Mouse (Mus musculus) splenic B cell, adult 2 months (primary cell): ENCODE results near the gene Cnot2.
"Not testable (repeated sequence)": the region's sequence is repeated elsewhere in the genome, so short reads cannot be mapped to it uniquely, and the experiment has no call there.

ENCODE experiments used
- DNase-seq: peaks from one replicate; pipeline ENCODE4 v3.0.0-alpha.2; 2011; ENCODE audit warnings: low read depth, low spot score
- H3K27me3 ChIP-seq: 2 replicates; pipeline ENCODE4 v1.6.1; 2012; ENCODE audit warnings: mild to moderate bottlenecking, low read length, moderate library complexity, mixed read lengths; ENCODE audit not compliant: control insufficient read depth, poor library complexity, insufficient read depth, severe bottlenecking
- H3K36me3 ChIP-seq: 2 replicates; pipeline ENCODE4 v1.6.1; 2012; ENCODE audit warnings: mild to moderate bottlenecking, low read length, moderate library complexity, mixed read lengths; ENCODE audit not compliant: control insufficient read depth, poor library complexity, insufficient read depth, severe bottlenecking

Gene Cnot2

DNA sequence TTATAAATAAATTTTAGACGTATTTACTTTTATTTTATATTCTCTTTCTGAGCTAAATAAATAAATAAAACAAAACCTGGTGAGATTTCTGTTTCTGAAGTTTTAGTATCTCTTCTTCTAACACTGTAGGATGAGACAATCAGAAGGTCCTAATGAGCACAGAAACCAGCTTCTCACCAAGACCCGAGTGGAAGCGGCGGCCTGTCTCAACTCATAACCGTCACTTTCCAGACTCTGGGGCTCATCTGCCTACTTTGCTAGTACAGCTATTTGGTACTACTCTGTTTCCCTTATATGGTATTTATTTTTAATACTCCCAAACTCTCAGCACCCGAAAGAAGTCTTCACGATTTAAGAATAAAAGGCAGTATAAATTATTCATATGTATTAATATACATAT, 10.8 kb downstream of the Cnot2 start:
- no peaks in the 10 kb centered on the region for H3K27me3 ChIP-seq
- DNase-seq = no peak
- H3K36me3 ChIP-seq = no peaks in the 10 kb centered on the region

DNA sequence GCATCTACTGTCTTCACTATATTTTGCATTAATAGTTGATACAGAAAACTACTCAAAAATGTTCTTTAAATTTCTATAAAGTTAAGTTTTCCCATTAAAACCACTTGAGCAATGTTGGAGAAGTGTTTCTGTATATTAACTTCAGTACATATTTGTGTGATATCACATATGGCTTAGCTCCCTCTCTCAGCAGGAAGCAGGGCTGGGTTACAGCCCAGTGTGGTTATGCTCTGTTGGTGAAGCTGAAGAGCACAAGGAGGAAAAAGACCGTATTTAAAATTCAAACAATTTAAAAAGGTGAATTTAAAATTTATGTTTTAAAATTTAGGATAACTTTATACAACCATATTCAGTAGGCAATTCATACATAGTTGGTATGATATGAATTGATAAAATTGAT, 12.8 kb downstream of the Cnot2 start:
- peak; percentile 65 for DNase-seq
- H3K36me3 ChIP-seq = no peaks in the 10 kb centered on the region

GRCm38 (mm10) chr10:116567491-116568405, 13.6 kb downstream of the Cnot2 start:
- no peak for DNase-seq
- Histone ChIP-seq H3K27me3 (no peaks in the 10 kb centered on the region), H3K36me3 (no peaks in the 10 kb centered on the region)

More for the DNA sequence above, 12.8 kb downstream of the Cnot2 start:
- H3K27me3 ChIP-seq = no peaks in the 10 kb centered on the region

- H3K27me3 ChIP-seq, DNase-seq, H3K36me3 ChIP-seq: not testable (repeated sequence)
These were observed 14.8 kb downstream of the Cnot2 start for GRCm38 (mm10) chr10:116566492-116566891.

DNA sequence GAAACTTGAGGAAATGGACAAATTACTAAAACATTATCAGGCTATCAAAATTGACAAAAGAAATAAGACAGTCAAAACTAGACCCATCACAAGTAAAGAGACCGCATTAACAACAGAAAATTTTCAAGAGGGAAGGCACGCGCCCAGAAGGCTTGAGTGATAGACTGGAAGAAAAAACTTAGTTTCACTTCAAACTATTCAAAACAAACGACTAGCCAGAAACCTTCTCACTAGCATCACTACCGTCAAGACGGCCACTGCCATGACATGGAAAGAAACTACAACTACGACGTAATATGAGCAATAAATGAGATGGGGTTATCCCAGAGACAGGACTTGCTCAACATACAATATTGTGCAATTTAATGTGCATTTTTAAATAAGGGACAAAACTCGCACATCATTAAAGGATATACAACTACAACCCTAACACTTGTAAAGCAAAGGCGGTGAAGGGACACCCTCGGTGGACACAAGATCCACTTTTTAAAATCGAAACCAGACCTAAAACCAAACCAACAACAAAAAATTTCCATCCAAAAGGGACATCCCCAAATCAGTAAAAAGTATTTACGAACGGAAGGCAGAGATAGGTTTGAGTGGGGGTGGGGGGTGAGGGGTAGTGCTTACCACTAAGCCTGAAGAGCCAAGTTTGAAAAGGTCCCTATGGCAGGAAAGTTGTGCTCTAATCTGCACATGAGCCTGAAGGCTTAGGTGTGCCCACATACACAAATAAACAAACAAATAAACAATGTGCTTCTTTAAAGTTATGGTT, 16.3 kb downstream of the Cnot2 start:
- Histone ChIP-seq H3K36me3 (no peaks in the 10 kb centered on the region), H3K27me3 (no peaks in the 10 kb centered on the region)
- peak; percentile 79 for DNase-seq

DNA sequence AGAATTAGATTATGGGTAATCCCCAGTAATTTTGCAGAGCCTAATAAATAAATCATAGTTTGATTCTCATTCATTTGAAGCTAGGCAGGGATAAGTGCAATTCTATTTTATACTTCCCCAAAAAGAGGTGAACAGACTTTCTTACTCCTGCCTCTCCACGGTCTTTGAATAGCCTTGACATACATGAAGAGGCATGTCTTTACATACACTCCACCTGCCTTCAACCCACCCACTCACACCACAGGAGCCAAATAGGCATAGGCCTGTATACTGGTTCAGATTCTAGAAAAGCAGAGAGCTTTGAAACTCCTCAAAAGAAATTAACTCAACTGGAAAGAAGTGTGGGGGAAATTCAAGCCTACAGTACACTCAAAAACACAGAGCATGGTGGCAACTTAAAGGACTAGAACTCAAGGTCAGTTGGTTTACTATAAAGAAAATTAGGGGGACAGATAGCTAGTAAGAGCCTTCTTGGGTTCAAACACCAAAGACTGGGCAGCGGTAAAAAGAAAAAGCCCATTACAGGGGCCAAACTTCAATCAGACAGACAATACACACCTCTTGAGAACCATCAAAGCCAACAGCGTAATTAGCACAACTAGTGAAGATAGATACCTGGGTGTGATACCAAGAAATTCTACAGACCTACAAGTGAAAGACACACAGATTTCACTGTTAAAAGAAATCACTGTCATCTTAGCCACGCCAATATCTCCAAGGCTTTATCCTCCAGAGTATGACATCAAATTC, 18.4 kb downstream of the Cnot2 start:
- H3K27me3 ChIP-seq = no peaks in the 10 kb centered on the region
- no peaks in the 10 kb centered on the region for H3K36me3 ChIP-seq
- DNase-seq = peak; percentile 62

- Histone ChIP-seq H3K36me3 (no peaks in the 10 kb centered on the region), H3K27me3 (no peaks in the 10 kb centered on the region)
- DNase-seq = peak; percentile 56
These were observed 19.1 kb downstream of the Cnot2 start for GRCm38 (mm10) chr10:116562210-116562609.

DNA sequence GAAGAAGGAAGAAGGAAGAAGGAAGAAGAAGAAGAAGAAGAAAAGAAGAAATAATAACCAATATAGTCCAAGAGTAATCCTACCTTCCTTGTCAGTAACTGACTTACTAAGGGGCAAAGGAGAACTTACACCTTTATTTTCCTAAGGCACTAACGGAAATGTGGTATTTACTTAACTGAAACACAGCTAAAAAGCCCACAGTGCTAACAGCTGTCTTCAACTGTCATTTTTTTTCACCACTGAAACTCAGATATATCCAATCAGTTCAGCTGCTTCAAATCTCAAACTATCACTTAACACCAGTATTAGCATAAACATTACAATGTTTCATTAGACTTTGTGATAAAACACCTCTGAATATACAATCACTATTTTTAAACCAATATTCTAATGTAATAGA, 22.1 kb downstream of the Cnot2 start:
- H3K27me3 ChIP-seq = no peaks in the 10 kb centered on the region
- no peak for DNase-seq
- H3K36me3 ChIP-seq = no peaks in the 10 kb centered on the region

DNA sequence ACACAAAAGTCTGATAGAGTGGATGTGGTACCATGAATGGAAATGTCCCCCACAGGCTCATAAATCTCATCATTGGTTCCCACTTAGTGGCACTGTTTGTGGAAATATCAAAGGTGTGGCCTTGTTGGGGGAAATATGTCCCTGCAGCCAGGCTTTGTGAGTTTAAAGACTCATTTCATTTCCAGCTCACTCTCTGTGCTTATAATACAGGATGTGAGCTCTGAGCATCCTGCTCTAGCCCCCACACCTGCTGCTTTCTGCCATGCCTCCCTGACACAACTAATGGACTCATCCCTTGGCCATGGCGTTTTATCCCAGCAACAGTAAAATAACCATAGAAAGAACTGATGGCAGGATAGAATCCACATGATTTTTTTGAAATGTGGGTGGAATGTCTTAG, 24.1 kb downstream of the Cnot2 start:
- Histone ChIP-seq H3K36me3 (no peaks in the 10 kb centered on the region), H3K27me3 (no peaks in the 10 kb centered on the region)
- DNase-seq = no peak

GRCm38 (mm10) chr10:116554434-116554833, 26.9 kb downstream of the Cnot2 start:
- no peak for DNase-seq
- Histone ChIP-seq H3K27me3 (no peaks in the 10 kb centered on the region), H3K36me3 (no peaks in the 10 kb centered on the region)

DNA sequence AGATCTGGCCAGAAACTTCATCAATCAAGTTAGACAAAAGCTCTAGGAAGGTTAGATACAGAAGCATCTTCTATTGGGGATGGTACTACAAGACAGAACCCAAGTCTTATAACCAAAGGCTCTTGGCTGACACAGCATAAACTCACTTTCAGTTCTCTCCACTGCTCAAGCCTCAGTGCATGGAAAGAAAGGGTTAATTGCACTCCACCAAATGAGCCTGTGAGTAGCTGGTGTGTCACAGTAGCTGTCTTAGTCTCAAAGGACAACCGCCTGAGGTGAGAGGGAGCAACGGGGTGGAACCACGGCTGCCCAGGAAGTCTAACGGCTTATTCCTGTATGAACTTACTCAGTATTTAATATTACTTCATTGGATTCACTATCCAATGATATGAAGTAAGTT, 33.4 kb downstream of the Cnot2 start:
- DNase-seq = peak; percentile 63
- Histone ChIP-seq H3K36me3 (no peaks in the 10 kb centered on the region; the same call in 1 of the 2 replicates), H3K27me3 (no peaks in the 10 kb centered on the region)

- no peaks in the 10 kb centered on the region; the same call in 1 of the 2 replicates for H3K36me3 ChIP-seq
- DNase-seq = no peak
- no peaks in the 10 kb centered on the region for H3K27me3 ChIP-seq
These were observed 35.1 kb downstream of the Cnot2 start for GRCm38 (mm10) chr10:116546177-116546576.

DNA sequence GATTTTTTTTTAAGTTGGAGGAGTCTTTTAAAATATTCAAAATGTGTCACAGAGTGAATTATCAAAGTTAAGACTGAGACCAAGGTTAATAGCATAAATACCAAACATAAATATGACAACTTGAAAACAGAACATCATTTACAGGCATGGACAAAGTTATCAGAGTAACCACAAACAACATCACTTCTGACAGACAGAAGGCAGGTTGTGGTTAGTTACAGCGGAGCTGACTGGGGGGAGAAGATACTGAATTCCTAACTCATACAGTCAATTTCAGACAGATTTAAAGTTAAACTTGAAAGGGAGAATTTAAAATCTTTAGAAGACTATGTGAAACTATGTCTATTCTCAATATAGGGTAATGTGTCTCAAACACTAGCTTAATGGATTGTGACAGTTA, 38.2 kb downstream of the Cnot2 start:
- H3K27me3 ChIP-seq = no peaks in the 10 kb centered on the region
- H3K36me3 ChIP-seq = no peaks in the 10 kb centered on the region; the same call in 1 of the 2 replicates
- DNase-seq = no peak

- DNase-seq = no peak
These were observed 40.6 kb downstream of the Cnot2 start for GRCm38 (mm10) chr10:116540750-116541149.

More at GRCm38 (mm10) chr10:116540750-116541149, 40.6 kb downstream of the Cnot2 start:
- H3K36me3 ChIP-seq = no peaks in the 10 kb centered on the region; the same call in 1 of the 2 replicates
- no peaks in the 10 kb centered on the region for H3K27me3 ChIP-seq
